Mouse (Mus musculus) kidney, postnatal 36 days (tissue): Measurements from ENCODE around the gene Ddit4l.
"Not testable (repeated sequence)": the region's sequence is repeated elsewhere in the genome, so short reads cannot be mapped to it uniquely, and the experiment has no call there.

ENCODE experiments used
- DNase-seq, 2 experiments: peaks; one replicate each; pipeline ENCODE4 v3.0.0; 2021 to 2022; ENCODE audit warnings: mixed read lengths in 2 of 2

Ddit4l gene

GRCm38 (mm10) chr3:137621312-137621711 is at the start of gene Ddit4l:
Gene Ddit4l (plus strand): TSS chr3:137621612.
- DNase-seq, result not testable (repeated sequence)

DNA sequence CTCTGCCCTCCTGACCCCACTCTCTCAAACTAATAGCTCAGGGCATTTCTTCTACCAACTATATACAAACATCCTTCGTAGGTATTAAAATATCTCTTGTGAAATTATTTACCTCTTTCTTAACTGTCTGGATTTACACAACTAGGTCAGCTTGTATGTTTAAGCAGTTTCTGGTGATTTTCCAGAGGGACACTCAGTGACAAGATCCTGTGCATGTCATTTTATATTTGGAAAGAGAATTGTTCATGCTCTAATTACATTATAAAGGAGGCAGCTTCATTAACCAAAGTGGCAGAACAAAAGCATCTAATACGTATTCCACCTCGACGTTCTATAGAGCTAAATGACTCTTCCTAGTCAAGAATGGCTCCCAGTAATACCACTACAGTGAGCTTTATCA is 45.3 kb upstream of the Ddit4l start:
- DNase-seq, result no peak

DNA sequence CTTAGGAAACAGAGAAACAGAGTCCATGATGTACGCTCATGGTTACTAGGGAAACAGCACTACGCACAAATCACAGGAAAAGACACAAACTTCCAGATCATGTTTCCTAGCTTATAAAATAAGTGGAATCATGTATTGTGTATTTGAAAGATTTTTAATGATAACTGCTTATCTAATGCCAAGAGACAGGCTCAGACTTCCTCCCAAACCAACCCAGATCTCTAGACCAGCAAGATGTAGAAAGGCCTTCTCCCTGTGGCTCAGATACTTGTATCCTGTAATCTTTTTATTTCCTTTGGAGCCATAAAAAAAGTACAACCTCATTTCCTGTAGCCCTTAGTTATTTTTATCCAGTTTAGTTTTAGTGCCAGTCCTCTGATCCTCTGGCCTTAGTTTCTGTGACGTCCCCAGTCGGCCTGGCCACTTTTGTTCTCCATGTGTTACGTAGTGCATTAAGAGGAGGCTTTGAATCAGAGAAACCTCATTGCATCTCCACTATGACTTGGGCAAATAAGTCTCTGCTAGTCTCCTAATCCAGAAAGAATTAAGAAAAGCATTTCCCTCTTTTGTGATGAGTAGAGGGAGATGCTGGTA is 34.9 kb upstream of the Ddit4l start:
- DNase-seq, result peak; percentile 27 to 41

DNA sequence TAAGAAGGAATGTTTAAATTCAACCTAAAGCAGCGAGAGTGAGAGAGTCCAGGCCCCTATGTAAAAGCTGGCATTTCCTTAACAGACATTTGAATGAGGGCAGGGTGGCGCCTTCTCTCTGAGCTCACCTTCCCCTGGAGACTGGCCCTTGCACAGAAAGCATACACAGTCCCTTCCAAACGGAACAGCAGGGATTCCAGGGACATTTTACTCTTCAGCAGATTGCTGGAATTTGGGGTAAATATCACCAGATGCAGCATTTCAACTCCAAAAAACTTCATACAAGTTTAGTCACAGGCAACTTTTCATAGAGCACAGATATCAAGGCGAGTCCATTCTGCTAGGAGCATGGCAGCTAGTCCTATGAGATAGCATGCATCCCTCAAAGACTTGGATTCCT is 31.6 kb upstream of the Ddit4l start:
- no peak for DNase-seq

- DNase-seq, result no peak
Measured at GRCm38 (mm10) chr3:137594332-137594905, 27.0 kb upstream of the Ddit4l start.

- no peak for DNase-seq
Measured at GRCm38 (mm10) chr3:137608918-137609435, 12.4 kb upstream of the Ddit4l start.

GRCm38 (mm10) chr3:137610457-137611109 is 10.8 kb upstream of the Ddit4l start:
- DNase-seq, result no peak

- DNase-seq, result peak; percentile 59 to 63
Measured at GRCm38 (mm10) chr3:137611110-137611857, 10.1 kb upstream of the Ddit4l start.

- DNase-seq, result peak; percentile 42 to 67
Measured at GRCm38 (mm10) chr3:137611981-137612380, 9.4 kb upstream of the Ddit4l start.

- no peak for DNase-seq
Measured at GRCm38 (mm10) chr3:137620540-137620939, 872 bp upstream of the Ddit4l start.

- no peak for DNase-seq
Measured at GRCm38 (mm10) chr3:137622091-137622490, 679 bp downstream of the Ddit4l start.

GRCm38 (mm10) chr3:137622895-137623580 is 1.6 kb downstream of the Ddit4l start:
- DNase-seq, result no peak

DNA sequence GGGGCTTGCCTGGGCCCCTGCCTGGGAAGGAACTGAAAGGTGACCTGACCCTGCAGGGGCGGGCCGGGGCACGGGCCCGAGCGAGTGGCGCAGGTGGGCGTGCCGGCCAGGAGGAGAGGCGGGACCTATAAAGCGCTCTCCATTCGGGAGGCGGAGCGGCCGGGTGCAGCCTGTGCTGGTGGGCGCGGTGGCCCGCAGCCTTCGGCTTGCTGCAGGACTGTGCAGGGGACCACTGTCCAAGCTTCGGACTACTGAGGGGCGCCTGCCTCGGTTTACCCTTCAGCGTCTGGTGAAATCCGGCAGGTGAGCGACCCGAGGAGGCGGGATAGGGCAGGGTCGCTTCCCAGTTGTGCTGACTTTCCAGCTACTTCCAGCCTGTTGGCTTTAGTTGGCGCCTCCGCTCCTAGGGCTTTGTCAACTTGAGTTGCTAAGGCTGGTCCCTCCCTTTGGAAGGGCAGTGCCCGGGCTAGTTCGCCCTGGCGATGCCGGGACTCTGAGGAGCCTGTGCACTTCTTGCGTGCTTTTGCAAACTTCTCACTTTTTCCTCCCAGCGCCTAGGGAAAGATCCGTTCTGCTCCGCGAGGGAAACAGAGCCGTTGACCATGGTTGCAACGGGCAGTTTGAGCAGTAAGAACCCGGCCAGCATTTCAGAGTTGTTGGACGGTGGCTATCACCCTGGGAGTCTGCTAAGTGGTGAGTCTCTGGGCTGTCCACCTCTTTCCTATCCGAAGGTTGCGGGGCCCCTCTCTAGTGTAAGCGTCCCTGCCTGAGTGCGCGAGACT is 2.4 kb downstream of the Ddit4l start:
- DNase-seq, result peak; percentile 78 to 88

- peak; percentile 44 to 75 for DNase-seq
Measured at GRCm38 (mm10) chr3:137625054-137625453, 3.6 kb downstream of the Ddit4l start.

DNA sequence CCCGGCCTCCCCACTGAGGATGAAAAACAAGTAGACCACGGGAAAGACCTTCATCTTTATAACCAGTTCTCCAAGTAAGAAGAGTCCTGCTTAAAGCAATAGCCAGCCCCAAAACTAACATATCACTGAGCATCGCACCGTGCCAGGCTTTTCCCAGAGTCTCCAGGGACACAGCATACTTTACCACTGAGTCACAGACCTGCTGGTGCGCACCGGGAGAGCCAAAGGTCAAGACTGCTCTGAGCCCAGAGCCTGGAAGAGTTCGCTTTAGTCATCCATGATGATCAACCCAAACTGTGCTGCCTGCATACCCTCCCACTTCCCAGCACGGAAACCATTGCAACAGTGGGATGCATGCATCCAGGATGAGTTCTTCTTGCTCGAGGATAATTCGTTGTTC is 12.3 kb downstream of the Ddit4l start:
- DNase-seq, result no peak

- DNase-seq, result no peak
Measured at GRCm38 (mm10) chr3:137636571-137636970, 15.2 kb downstream of the Ddit4l start.

DNA sequence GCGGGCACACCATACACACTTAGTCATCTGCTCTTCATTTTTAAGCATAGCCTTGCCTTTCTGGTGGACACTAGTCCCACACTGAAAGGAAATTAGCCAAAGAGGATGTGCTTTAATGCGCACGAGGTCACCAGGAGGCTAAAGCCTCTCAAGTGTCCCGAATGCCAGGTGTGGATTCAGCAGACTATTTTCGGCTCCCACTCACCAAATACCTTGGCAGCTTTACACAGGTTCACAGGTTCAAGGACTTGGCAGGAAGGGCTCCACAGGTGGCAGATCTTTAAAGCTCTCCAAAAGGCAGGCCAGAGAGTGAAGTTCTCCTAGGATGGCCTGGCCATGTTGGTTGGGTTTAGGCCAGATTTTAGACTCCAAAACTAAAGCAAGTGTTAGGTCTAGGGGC is 19.8 kb downstream of the Ddit4l start:
- DNase-seq, result no peak

GRCm38 (mm10) chr3:137642137-137642536 is 20.7 kb downstream of the Ddit4l start:
- no peak for DNase-seq

DNA sequence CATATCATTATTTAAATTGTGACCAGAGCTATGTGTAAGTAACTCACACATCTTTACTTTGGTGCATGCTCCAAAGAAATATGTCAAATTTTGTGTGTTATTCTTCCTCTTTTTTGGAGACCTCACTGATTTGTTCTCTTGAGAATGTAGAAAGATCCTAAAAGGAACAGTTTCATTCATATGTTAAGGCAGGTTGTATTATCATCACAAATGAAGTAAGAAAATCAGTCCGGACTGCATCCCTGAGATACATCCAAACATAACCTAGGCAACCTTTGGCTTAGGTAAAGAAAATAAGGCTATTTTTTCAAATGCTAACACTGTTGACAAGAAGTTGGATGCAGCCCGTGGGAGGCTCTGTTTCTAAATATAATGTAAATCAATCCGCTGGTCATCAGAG is 21.2 kb downstream of the Ddit4l start:
- DNase-seq, result no peak

DNA sequence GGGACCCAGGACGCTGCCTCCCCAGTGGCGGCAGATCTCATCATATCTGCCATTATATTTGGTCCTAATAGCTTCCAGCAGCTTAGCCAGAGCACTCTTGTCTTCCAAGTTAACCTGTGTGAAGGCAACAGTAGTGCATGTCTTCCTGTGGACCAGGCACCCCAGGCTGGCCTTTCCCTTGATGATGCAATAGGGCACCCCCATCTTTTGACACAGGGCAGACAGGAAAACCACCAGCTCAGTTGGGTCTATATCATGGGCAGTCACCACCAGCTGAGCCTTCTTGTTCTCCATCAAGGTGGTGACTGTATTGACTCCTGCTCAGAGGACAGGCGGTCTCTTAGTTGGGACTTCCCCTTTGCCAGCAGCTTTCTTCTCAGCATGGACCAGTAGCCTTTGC is 22.7 kb downstream of the Ddit4l start:
- no peak for DNase-seq

DNA sequence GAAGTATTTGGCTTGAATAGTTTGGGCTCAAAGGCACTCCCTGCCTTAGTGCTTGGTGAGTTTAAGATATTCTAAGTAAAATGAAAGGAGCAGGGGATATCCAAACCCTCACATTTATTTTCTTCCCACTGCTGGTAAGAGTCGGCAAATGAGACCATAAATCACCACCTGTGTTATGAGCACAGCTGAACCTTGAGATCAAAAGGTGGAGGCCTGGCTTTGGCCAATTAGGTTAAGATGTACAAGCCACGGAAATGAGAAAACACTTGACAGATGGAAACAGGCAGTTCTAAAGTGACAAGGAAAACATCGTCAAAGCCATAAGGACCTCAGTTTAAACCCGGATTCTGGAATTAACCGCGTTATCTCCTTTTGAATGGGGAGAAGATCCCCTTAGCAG is 23.5 kb downstream of the Ddit4l start:
- no peak for DNase-seq
